Mouse (Mus musculus): ENCODE results near the gene Slc4a7.
"Not testable (repeated sequence)": the region's sequence is repeated elsewhere in the genome, so short reads cannot be mapped to it uniquely, and the experiment has no call there.

Slc4a7 gene

GRCm38 (mm10) chr14:14800332-14800731 lies 98.3 kb downstream of the Slc4a7 start:
- DNase-seq (ENCODE audit: low read depth, low spot score) = no peak

DNA sequence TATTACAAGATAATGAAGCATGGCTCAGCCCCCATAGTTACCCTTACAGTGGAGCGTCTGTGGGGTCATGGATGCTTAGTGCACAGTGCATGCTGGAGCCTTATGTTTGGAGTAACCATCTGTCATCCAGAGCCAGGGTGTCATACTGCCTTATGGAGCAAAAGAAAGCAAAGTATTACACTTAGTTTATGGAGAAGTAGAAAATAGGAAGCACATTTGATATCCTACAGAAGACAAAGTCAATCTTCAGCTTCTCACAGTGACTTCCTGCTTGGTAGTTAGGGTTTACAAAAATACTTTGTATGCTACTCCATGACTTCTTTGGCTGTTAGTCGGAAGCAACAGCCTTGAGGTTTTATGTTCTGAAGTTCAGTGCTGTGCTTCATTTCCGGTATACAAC lies 98.7 kb downstream of the Slc4a7 start:
- no peak for DNase-seq (ENCODE audit: low read depth, low spot score)

DNA sequence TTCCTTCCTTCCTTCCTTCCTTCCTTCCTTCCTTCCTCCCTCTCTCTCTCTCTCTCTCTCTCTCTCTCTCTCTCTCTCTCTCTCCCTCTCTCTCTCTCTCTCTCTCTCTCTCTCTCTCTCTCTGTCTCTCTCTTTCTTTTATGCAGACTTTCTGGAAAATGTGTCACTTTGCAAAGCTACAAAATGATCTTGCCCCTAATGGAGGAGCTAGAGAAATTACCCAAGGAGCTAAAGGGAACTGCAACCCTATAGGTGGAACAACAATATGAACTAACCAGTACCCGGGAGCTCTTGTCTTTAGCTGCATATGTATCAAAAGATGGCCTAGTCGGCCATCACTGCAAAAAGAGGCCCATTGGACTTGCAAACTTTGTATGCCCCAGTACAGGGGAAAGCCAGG lies 101.0 kb downstream of the Slc4a7 start, which contains the start of gene Nek10:
Gene Nek10, plus strand, starts transcription at position 301 of the 400 bp plus-strand sequence.
- DNase-seq (ENCODE audit: low read depth, low spot score) = not testable (repeated sequence)

DNA sequence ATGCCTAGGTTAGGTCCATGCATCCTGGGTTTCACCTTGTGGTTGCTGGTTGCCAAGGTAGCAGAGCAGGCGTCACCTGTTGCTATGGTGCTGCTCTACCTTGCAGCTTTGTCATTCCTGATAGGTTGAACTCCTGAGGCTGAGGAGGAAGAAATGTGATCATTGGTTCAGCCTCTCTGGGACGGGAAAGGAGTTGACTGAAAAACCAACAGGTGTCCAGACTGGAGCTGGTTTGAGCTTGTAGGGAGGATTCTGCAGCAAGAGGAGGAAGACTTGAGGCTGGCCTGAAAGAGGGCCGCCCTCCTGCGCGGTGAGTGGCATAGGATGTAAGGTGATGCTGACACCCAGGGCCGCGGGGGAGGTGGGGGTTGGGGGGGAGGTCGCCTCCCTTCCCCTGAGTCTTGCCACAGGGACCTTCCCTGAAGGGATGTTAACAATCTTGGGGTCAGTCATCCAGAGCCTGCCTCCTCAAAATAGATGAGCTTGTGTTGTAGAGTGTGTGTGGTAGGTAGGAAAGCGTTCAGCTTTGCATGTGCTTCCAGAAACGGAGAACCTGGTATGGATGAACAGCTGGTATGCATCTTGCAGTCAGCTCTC lies 101.9 kb downstream of the Slc4a7 start:
- DNase-seq (ENCODE audit: low read depth, low spot score) = peak; percentile 55

- no peak for DNase-seq (ENCODE audit: low read depth, low spot score)
Measured at GRCm38 (mm10) chr14:14804518-14805212, 102.6 kb downstream of the Slc4a7 start.

DNA sequence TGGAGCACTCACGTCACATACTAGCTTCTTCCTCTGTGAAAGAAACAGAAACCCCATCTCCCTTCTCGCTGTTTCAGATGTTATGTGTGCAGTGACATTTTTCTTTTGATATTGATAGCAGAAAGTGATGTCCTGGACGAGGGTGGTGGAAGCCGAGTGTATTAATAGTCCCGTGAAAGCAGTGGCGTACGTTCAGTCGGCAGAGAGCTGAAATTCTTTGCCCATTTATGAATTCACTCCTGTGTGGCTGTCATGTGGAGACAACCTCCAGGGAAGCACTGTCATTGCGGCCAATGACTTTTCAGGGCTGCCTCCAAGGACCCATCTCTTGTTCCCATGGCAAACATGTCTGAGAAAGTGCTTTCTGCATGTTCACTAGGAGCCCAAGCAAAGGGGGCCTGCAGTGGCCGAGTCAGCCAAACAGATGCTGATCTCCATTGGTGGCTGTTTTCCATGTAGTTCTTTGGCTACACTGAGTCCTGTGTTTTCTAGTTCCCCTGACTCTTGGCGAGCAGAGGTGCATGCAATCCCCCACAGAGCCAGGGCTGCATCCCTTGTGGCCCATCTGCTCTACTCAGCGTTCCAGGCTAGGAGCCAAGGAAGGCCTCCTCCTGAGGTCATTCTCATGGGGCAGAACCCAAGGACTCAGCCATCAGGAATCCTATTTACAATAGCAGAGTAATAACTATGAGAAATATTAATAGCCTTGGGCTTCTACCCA lies 130.6 kb downstream of the Slc4a7 start:
- no peak for DNase-seq (ENCODE audit: low read depth, low spot score)

- no peak for DNase-seq (ENCODE audit: low read depth, low spot score)
Measured at GRCm38 (mm10) chr14:14833498-14833897, 131.4 kb downstream of the Slc4a7 start.

GRCm38 (mm10) chr14:14834266-14834665 lies 132.2 kb downstream of the Slc4a7 start:
- no peak for DNase-seq (ENCODE audit: low read depth, low spot score)

DNA sequence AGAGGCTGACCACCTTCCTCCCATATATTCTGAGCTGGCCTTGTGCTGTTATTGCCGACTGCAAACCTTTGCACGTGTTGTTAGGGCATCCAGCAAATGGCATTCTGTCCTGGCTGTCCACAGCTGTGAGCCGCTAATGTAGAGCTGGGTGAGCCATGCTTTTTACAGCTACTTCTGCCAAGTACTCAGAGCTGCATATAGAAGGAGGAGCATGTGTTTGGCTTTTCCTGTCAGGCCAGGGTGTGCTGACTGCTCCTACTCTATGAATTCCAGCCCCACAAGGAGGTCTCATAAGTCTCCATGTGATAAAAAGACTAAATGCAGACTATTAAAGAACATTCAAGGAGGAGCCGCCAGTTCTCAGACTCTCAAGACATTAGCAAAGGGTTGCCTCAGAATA lies 135.5 kb downstream of the Slc4a7 start:
- no peak for DNase-seq (ENCODE audit: low read depth, low spot score)

DNA sequence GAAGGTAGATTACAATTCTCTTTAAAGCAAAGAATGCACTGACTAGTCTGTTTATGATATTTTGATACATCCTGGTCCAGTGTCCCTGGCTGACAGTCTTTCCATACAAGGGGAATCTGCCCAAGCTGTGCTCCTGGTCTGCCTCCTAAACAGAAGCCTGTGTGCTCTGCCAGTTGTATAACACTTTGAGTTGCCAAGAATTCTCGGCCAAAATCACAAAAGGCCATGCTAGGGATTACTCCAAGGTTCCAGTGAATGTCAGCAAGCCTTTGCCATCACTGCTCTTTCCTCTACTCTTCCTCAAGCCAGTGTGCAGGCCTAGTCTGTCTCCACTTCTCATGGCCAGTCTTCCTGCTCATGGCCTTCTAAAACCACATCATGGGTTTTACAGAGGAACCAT lies 136.0 kb downstream of the Slc4a7 start:
- DNase-seq (ENCODE audit: low read depth, low spot score) = no peak

GRCm38 (mm10) chr14:14842734-14843530 lies 140.9 kb downstream of the Slc4a7 start:
- no peak for DNase-seq (ENCODE audit: low read depth, low spot score)
